16 mouse cellular contexts compared by ENCODE assay signal in genomic region chr16:79651162-79651741, GRCm38 (mm10).
DNase-seq lines count a peak whose midpoint lies in the region; ATAC-seq and TF ChIP-seq lines count a peak whose summit lies in the region.
"Had no signal": no experiment of that assay in that cellular context is flagged by ENCODE, and none has a peak within 500 bp of the region (broad histone marks: within the 10 kb centered on the region; RNA-seq: fewer than 3 reads in every experiment).

No protein-coding gene starts in this region.

- peak; percentile 8 for DNase-seq in hindbrain, postnatal 0 days (ENCODE audit: low spot score)
- DNase-seq in midbrain, postnatal 0 days (ENCODE audit: low spot score): peak; percentile 15
- DNase-seq in midbrain, embryonic 10.5 days (ENCODE audit: low spot score): no peak
- DNase-seq in spleen, adult 12 weeks (ENCODE audit: low spot score): no peak
- DNase-seq: adrenal gland, postnatal 10 days; cerebellum, adult 2 months; cerebellum, postnatal 10 days; gastrocnemius, postnatal 14 days; heart, adult 2 months had no signal

- H3K4me1 ChIP-seq in forebrain, embryonic 16.5 days (replicated peaks; ENCODE audit: control insufficient read depth, insufficient read depth, low read length): no peaks in the 10 kb centered on the region
- no peaks in the 10 kb centered on the region for H3K4me1 ChIP-seq in forebrain, embryonic 13.5 days
- H3K4me1 ChIP-seq in hindbrain, postnatal 0 days (ENCODE audit: insufficient read depth, low read length): no peaks in the 10 kb centered on the region
- H3K4me1 ChIP-seq in hindbrain, embryonic 13.5 days (replicated peaks): no peaks in the 10 kb centered on the region
- no peaks in the 10 kb centered on the region for H3K4me1 ChIP-seq in midbrain, postnatal 0 days (ENCODE audit: insufficient read depth, low read length)
- no peaks in the 10 kb centered on the region for H3K4me1 ChIP-seq in midbrain, embryonic 10.5 days
- H3K4me1 ChIP-seq: embryonic facial prominence, embryonic 10.5 days; heart, embryonic 12.5 days; hindbrain, embryonic 10.5 days; intestine, embryonic 15.5 days had no signal

- WGBS in forebrain, embryonic 16.5 days: 25% methylated on average over 6 of the region's 6 CpGs
- WGBS in forebrain, embryonic 13.5 days: 49% methylated on average over 6 of the region's 6 CpGs
- WGBS in hindbrain, postnatal 0 days: 58% methylated on average over 6 of the region's 6 CpGs
- WGBS in hindbrain, embryonic 13.5 days: 65% methylated on average over 6 of the region's 6 CpGs
- WGBS in midbrain, postnatal 0 days: 32% methylated on average over 6 of the region's 6 CpGs
- WGBS in midbrain, embryonic 10.5 days: 86% methylated on average over 6 of the region's 6 CpGs

- no peaks in the 10 kb centered on the region for H3K9me3 ChIP-seq in forebrain, embryonic 16.5 days (ENCODE audit: control insufficient read depth, low read length)
- no peaks in the 10 kb centered on the region for H3K9me3 ChIP-seq in forebrain, embryonic 13.5 days (replicated peaks)
- no peaks in the 10 kb centered on the region for H3K9me3 ChIP-seq in hindbrain, postnatal 0 days (ENCODE audit: low read length)
- H3K9me3 ChIP-seq in hindbrain, embryonic 13.5 days: no peaks in the 10 kb centered on the region
- no peaks in the 10 kb centered on the region for H3K9me3 ChIP-seq in midbrain, postnatal 0 days (ENCODE audit: low read length)
- H3K9me3 ChIP-seq in midbrain, embryonic 10.5 days (replicated peaks): no peaks in the 10 kb centered on the region
- H3K9me3 ChIP-seq: embryonic facial prominence, embryonic 10.5 days; heart, embryonic 12.5 days; hindbrain, embryonic 10.5 days; intestine, embryonic 15.5 days had no signal

- peak; percentile 36 for ATAC-seq in forebrain, embryonic 16.5 days
- no peak for ATAC-seq in forebrain, embryonic 13.5 days
- ATAC-seq in hindbrain, postnatal 0 days: no peak
- no peak for ATAC-seq in hindbrain, embryonic 13.5 days (ENCODE audit: low FRiP score)
- ATAC-seq in midbrain, postnatal 0 days (ENCODE audit: low FRiP score): no peak
- ATAC-seq: intestine, embryonic 15.5 days had no signal

- H3K27ac ChIP-seq in forebrain, embryonic 16.5 days (ENCODE audit: low read length): no peak overlapping the region
- no peak overlapping the region for H3K27ac ChIP-seq in forebrain, embryonic 13.5 days
- H3K27ac ChIP-seq in hindbrain, postnatal 0 days: no peak overlapping the region
- no peak overlapping the region for H3K27ac ChIP-seq in hindbrain, embryonic 13.5 days
- H3K27ac ChIP-seq in midbrain, postnatal 0 days (ENCODE audit: low read depth, low read length): no peak overlapping the region
- H3K27ac ChIP-seq in midbrain, embryonic 10.5 days (replicated peaks): no peak overlapping the region
- H3K27ac ChIP-seq: embryonic facial prominence, embryonic 10.5 days; heart, adult 2 months; hindbrain, embryonic 10.5 days; intestine, embryonic 15.5 days had no signal

- no peak for TF ChIP-seq CTCF in hindbrain, postnatal 0 days (IDR thresholded peaks at IDR 0.05; ENCODE audit: low read depth)
- no peak for TF ChIP-seq CTCF in midbrain, postnatal 0 days (IDR thresholded peaks at IDR 0.05)

- no peak overlapping the region for H3K4me2 ChIP-seq in forebrain, embryonic 16.5 days (ENCODE audit: low read length)
- H3K4me2 ChIP-seq in forebrain, embryonic 13.5 days: no peak overlapping the region
- H3K4me2 ChIP-seq in hindbrain, postnatal 0 days (ENCODE audit: low read depth, low read length): 0 out of 2 replicates have a peak overlapping the region, but pooled peaks have one; percentile 10
- no peak overlapping the region for H3K4me2 ChIP-seq in hindbrain, embryonic 13.5 days
- H3K4me2 ChIP-seq in midbrain, postnatal 0 days (ENCODE audit: low read depth, low read length, poor library complexity, severe bottlenecking): no peak overlapping the region
- H3K4me2 ChIP-seq: heart, embryonic 12.5 days; intestine, embryonic 15.5 days had no signal

- no peaks in the 10 kb centered on the region for H3K36me3 ChIP-seq in forebrain, embryonic 16.5 days (ENCODE audit: control insufficient read depth, insufficient read depth)
- H3K36me3 ChIP-seq in forebrain, embryonic 13.5 days (ENCODE audit: poor library complexity, severe bottlenecking): no peaks in the 10 kb centered on the region
- H3K36me3 ChIP-seq in hindbrain, postnatal 0 days (ENCODE audit: insufficient read depth, low read length): no peaks in the 10 kb centered on the region
- no peaks in the 10 kb centered on the region for H3K36me3 ChIP-seq in hindbrain, embryonic 13.5 days
- H3K36me3 ChIP-seq in midbrain, postnatal 0 days (ENCODE audit: insufficient read depth, low read length): no peaks in the 10 kb centered on the region
- no peaks in the 10 kb centered on the region for H3K36me3 ChIP-seq in midbrain, embryonic 10.5 days
- H3K36me3 ChIP-seq: embryonic facial prominence, embryonic 10.5 days; heart, embryonic 12.5 days; hindbrain, embryonic 10.5 days; intestine, embryonic 15.5 days had no signal

- H3K27me3 ChIP-seq in forebrain, embryonic 16.5 days (replicated peaks; ENCODE audit: control insufficient read depth, insufficient read depth, low read length): no peaks in the 10 kb centered on the region
- H3K27me3 ChIP-seq in forebrain, embryonic 13.5 days: no peaks in the 10 kb centered on the region
- H3K27me3 ChIP-seq in hindbrain, postnatal 0 days (ENCODE audit: insufficient read depth, low read length): no peaks in the 10 kb centered on the region
- H3K27me3 ChIP-seq in hindbrain, embryonic 13.5 days: no peaks in the 10 kb centered on the region
- no peaks in the 10 kb centered on the region for H3K27me3 ChIP-seq in midbrain, postnatal 0 days (ENCODE audit: insufficient read depth, low read length)
- no peaks in the 10 kb centered on the region for H3K27me3 ChIP-seq in midbrain, embryonic 10.5 days (ENCODE audit: low read depth, poor library complexity, severe bottlenecking)
- H3K27me3 ChIP-seq: heart, embryonic 12.5 days; intestine, embryonic 15.5 days had no signal

- H3K9ac ChIP-seq in forebrain, embryonic 16.5 days (replicated peaks; ENCODE audit: low read depth, low read length): no peak overlapping the region
- no peak overlapping the region for H3K9ac ChIP-seq in forebrain, embryonic 13.5 days
- no peak overlapping the region for H3K9ac ChIP-seq in hindbrain, postnatal 0 days (replicated peaks; ENCODE audit: low read length)
- H3K9ac ChIP-seq in hindbrain, embryonic 13.5 days: no peak overlapping the region
- no peak overlapping the region for H3K9ac ChIP-seq in midbrain, postnatal 0 days (replicated peaks; ENCODE audit: low read length, poor library complexity, severe bottlenecking)
- H3K9ac ChIP-seq: heart, embryonic 12.5 days; intestine, embryonic 15.5 days had no signal

- no peak overlapping the region for H3K4me3 ChIP-seq in forebrain, embryonic 16.5 days (replicated peaks; ENCODE audit: low read length)
- H3K4me3 ChIP-seq in forebrain, embryonic 13.5 days: no peak overlapping the region
- H3K4me3 ChIP-seq in hindbrain, postnatal 0 days (ENCODE audit: low read length): no peak overlapping the region
- H3K4me3 ChIP-seq in hindbrain, embryonic 13.5 days: no peak overlapping the region
- H3K4me3 ChIP-seq in midbrain, postnatal 0 days (ENCODE audit: low read depth, low read length): no peak overlapping the region
- no peak overlapping the region for H3K4me3 ChIP-seq in midbrain, embryonic 10.5 days
- H3K4me3 ChIP-seq: embryonic facial prominence, embryonic 10.5 days; heart, adult 2 months; heart, embryonic 12.5 days; hindbrain, embryonic 10.5 days; intestine, embryonic 15.5 days had no signal

Comparison
In these comparisons a context has a peak if more than half of its experiments do, and no peak if none do; other contexts are left out.
1. DNase-seq: peak in hindbrain, postnatal 0 days (single experiment) and midbrain, postnatal 0 days (single experiment); none in midbrain, embryonic 10.5 days (single experiment) and spleen, adult 12 weeks (single experiment).